Mouse (Mus musculus) limb, embryonic 11.5 days (tissue): ENCODE measurements around the gene Acot8. TPM values are rescaled to one million over a fixed set of nuclear protein-coding genes. Genes with fewer than 3 reads are reported as not detected.

Experiments used
- ATAC-seq: fragments of 200-750 bp; cut with Nextera tagmentation; 2 replicates; pipeline ENCODE4 v1.8.0; 2017; ENCODE audit warnings: low read depth; ENCODE audit not compliant: insufficient number of reproducible peaks, low FRiP score, low TSS enrichment
- DNase-seq: peaks from one replicate; pipeline ENCODE4 v3.0.0-alpha.2; 2015; ENCODE audit warnings: low spot score
- H3K27ac ChIP-seq: fragments of 300-500 bp; sonication (generic); replicated peaks from 2 replicates; pipeline ENCODE4 v1.5.1; 2014; ENCODE audit warnings: low read depth, mild to moderate bottlenecking, low read length
- H3K27me3 ChIP-seq: fragments of 300-500 bp; sonication (generic); 2 replicates; pipeline ENCODE4 v1.6.1; 2014; ENCODE audit warnings: mild to moderate bottlenecking, low read length, mixed read lengths; ENCODE audit not compliant: control insufficient read depth, insufficient read depth
- H3K36me3 ChIP-seq: fragments of 300-500 bp; sonication (generic); 2 replicates; pipeline ENCODE4 v1.6.1; 2014; ENCODE audit warnings: mild to moderate bottlenecking, low read length, moderate library complexity, mixed read lengths; ENCODE audit not compliant: control insufficient read depth, insufficient read depth
- H3K4me1 ChIP-seq: fragments of 300-500 bp; sonication (generic); 2 replicates; pipeline ENCODE4 v1.6.1; 2014; ENCODE audit warnings: low read length, mixed read lengths; ENCODE audit not compliant: control insufficient read depth, insufficient read depth
- H3K4me2 ChIP-seq: fragments of 300-500 bp; sonication (generic); 2 replicates; pipeline ENCODE4 v1.6.1; 2014; ENCODE audit warnings: low read depth, mild to moderate bottlenecking, moderate library complexity; ENCODE audit not compliant: severe bottlenecking
- H3K4me3 ChIP-seq: fragments of 300-500 bp; sonication (generic); 2 replicates; pipeline ENCODE4 v1.5.1; 2014; ENCODE audit warnings: low read depth, low read length
- H3K9ac ChIP-seq: fragments of 300-500 bp; sonication (generic); 2 replicates; pipeline ENCODE4 v1.6.1; 2014; ENCODE audit warnings: mild to moderate bottlenecking, low read length
- H3K9me3 ChIP-seq: fragments of 300-500 bp; sonication (generic); 2 replicates; pipeline ENCODE4 v1.6.1; 2016; ENCODE audit warnings: low read length; ENCODE audit not compliant: control insufficient read depth
- WGBS: fragments of 180-500 bp; shearing (Covaris S2); extraction: QIAGEN DNeasy Blood & Tissue Kit; methylation state at CpG from one replicate; pipeline ENCODE4 v1.1.7; 2014; 5-methylcytosine and 5-hydroxymethylcytosine counted together
- polyA plus RNA-seq: library from polyadenylated mRNA; unstranded; fragments of >200 nt; fragmentation: Nextera tagmentation; extraction: Ambion mirVana; gene quantifications from 2 replicates; pipeline ENCODE4 v1.2.1, GENCODE M21; 2014

Gene Acot8
- polyA plus RNA-seq, 1 experiment from 2014 or later = 12.0 TPM

DNA sequence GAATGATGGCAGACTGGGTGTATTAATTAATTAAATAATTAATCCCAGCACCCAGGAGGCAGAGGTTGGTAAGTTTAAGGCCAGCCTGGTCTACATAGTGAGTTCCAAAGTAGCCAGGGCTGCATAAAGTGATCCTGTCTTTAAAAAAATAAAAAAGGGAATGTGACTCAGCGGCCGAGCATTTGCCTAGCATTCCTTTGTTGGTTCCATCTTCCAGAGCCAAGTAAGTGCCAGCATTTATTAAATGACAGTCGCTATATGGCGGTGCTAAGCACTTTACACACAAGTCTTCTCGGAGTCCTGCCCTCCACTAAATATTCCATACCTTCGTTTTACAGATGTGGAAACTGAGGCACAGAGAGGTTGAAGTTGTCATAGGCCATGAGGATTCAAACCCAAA is 28.6 kb downstream of the Acot8 start:
- ATAC-seq (no peak), DNase-seq (no peak)
- peaks cover 2% of the 10 kb centered on the region for H3K4me1 ChIP-seq
- no peak overlapping the region for H3K4me2 ChIP-seq
- H3K36me3 ChIP-seq = peaks cover 10% of the 10 kb centered on the region; the same call in 1 of the 2 replicates
- no peak overlapping the region for H3K9ac ChIP-seq
- no peaks in the 10 kb centered on the region for H3K9me3 ChIP-seq
- no peak overlapping the region for H3K4me3 ChIP-seq
- no peaks in the 10 kb centered on the region for H3K27me3 ChIP-seq
- H3K27ac ChIP-seq = no peak overlapping the region
- 92% methylated on average over 6 of the region's 6 CpGs for WGBS

DNA sequence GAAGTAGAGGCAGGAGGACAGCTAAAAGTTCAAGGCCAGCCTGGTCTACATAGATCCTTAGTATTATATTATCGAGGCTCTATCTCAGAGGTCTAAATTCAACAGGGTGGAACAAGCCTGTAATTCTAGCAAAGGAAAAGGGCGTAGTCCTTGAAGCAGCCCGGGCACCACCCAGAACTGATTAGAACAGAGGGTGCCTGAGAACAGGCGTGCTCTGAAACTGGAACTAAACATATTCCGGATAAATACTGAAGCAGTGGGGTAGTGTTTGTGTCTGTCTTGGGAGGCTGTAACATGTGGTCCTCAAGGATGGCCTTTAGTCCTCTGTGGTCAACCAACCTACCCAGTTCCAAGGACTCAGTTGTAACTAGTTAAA is 30.7 kb downstream of the Acot8 start:
- DNase-seq (no peak), ATAC-seq (no peak)
- WGBS = 87% methylated on average over 5 of the region's 5 CpGs
- Histone ChIP-seq H3K27ac (no peak overlapping the region), H3K4me3 (no peak overlapping the region), H3K4me1 (peaks cover 6% of the 10 kb centered on the region), H3K36me3 (peaks cover 12% of the 10 kb centered on the region; the same call in 1 of the 2 replicates), H3K9me3 (no peaks in the 10 kb centered on the region), H3K9ac (no peak overlapping the region), H3K27me3 (no peaks in the 10 kb centered on the region), H3K4me2 (no peak overlapping the region)

DNA sequence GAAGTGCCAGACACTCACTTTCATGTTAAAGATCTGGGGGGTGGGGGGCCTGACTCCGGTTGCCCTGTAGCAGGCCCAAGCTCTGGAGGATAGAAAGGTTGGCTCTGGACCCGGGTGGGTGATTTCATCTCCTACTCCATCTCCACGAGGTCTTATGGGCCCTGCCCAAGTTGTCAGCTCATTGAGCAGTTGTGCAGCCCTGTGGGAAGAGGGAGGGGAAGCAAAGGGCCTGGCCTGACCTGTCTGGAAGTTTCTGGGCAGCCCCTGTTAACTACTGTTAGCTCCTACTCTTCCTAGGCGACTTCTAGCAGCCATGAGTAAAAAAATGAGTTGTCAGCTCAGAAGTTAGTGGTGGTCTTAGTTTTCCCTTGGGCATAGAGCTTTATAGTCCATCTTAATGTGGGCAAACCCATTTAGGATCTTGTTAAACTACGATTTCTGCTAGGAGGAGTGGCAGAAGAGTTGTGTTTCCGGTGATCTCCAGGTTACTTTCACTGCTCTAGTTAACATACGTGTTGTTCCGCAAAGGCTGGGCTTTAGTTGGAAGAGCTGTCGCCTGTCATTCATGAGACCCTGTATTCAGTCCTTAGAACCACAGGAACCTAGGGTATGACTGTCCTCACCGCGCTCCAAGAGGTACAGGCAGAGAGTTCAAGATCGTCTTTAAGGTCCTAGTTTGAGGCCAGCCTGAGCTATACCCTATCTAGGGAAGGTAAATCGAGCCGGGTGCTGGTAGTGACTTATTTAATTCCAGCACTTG is 31.3 kb downstream of the Acot8 start:
- Histone ChIP-seq H3K4me3 (no peak overlapping the region), H3K4me2 (no peak overlapping the region), H3K27ac (no peak overlapping the region), H3K9ac (no peak overlapping the region), H3K36me3 (peaks cover 12% of the 10 kb centered on the region; the same call in 1 of the 2 replicates), H3K4me1 (peaks cover 6% of the 10 kb centered on the region), H3K27me3 (no peaks in the 10 kb centered on the region), H3K9me3 (no peaks in the 10 kb centered on the region)
- no peak for DNase-seq
- no peak for ATAC-seq
- WGBS = 78% methylated on average over 14 of the region's 14 CpGs

DNA sequence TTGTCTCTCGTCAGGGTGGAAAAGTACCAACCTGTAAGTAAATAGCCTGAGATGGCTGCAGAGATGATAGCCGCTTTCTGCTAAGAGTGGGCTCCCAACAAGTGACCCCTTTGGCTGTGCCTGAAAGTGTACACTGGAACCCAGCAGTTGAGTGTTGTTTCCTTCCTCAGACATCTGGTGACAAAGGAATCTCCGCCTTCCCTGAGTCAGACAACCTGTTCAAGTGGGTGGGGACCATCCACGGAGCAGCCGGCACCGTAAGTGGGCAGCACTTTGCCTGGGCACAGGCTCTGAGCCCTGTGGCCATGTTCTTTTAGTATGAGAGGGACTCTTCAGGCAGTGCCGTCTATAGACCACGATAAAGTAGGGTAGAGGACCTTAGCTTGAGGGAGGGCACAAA is 33.6 kb downstream of the Acot8 start:
- Histone ChIP-seq H3K4me2 (peak overlapping the region; percentile 64), H3K27me3 (no peaks in the 10 kb centered on the region), H3K4me3 (peak overlapping the region; percentile 89), H3K4me1 (peaks cover 6% of the 10 kb centered on the region), H3K9ac (peak overlapping the region; percentile 86; the same call in 1 of the 2 replicates), H3K36me3 (peaks cover 12% of the 10 kb centered on the region; the same call in 1 of the 2 replicates), H3K9me3 (no peaks in the 10 kb centered on the region), H3K27ac (no peak overlapping the region)
- DNase-seq = no peak
- ATAC-seq = no peak
- 88% methylated on average over 8 of the region's 8 CpGs for WGBS

DNA sequence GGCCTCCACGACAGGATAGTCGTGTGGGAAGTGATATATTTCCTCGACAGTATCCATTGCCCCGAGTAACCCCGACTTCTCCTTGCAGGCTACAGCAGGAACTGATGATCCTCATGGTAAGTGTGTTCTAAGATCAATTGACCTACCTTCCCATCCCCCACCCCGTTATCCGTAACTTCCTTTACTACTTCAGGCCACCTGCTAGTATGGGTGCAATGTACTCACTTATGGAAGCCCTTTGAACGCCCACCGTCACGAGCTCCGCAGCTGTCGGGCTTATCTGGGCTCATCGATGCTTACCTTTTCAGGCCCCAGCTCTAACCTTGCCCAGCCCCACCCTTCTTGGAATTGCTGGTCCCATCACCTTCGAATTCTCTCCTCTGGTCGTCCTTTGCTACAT is 34.4 kb downstream of the Acot8 start:
- Histone ChIP-seq H3K9me3 (no peaks in the 10 kb centered on the region), H3K27ac (peak overlapping the region; percentile 37), H3K36me3 (peaks cover 16% of the 10 kb centered on the region; the same call in 1 of the 2 replicates), H3K4me3 (peak overlapping the region; percentile 89), H3K4me2 (peak overlapping the region; percentile 64), H3K27me3 (no peaks in the 10 kb centered on the region), H3K9ac (peak overlapping the region; percentile 86), H3K4me1 (peaks cover 6% of the 10 kb centered on the region)
- DNase-seq = peak; percentile 32
- no peak for ATAC-seq
- 2% methylated on average over 15 of the region's 15 CpGs for WGBS

DNA sequence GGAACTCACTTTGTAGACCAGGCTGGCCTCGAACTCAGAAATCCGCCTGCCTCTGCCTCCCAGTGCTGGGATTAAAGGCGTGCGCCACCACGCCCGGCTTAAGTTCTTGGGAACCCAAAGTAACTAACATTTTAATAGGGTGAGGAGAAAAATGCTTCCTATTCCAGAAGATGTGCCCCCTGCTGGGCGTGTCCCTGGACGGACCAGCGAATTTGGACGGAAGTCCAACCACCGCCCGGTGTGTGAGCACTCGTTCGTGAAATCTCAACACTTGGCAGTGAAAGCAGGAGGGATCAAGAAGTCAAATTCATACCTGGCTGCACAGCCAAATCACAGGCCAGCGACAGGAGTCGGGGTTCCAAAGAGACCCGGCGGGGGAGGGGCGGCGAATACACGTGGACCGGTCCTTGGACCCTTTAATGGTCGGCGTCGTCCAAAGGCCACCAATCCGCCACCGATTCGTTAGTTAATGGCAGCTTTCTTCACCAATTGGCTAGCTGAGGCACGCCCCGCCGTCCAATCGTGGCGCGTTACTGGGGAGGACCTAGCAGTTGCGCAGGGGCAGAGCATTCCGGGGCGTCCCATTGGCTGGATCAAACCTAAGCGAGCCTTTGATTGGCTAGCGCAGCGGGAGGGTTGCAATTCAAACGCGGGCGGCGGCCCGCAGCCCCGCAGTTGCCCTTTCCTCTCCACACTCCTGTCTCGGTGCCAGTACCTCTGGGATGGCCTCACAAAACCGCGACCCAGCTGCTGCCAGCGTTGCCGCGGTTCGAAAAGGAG is 35.2 kb downstream of the Acot8 start, which contains the start of gene Ube2c:
TSS of gene Ube2c (plus strand) at position 641 of the 780 bp plus-strand sequence.
- H3K4me1 ChIP-seq = peaks cover 6% of the 10 kb centered on the region
- no peaks in the 10 kb centered on the region for H3K27me3 ChIP-seq
- H3K4me3 ChIP-seq = peak within 1 kb of the TSS; percentile 89
- H3K9ac ChIP-seq = peak within 1 kb of the TSS; percentile 86
- H3K36me3 ChIP-seq = peaks cover 17% of the 10 kb centered on the region; the same call in 1 of the 2 replicates
- ATAC-seq (peak; percentile 98), DNase-seq (peak; percentile 99)
- no peaks in the 10 kb centered on the region for H3K9me3 ChIP-seq
- peak within 1 kb of the TSS; percentile 64 for H3K4me2 ChIP-seq
- peak within 1 kb of the TSS; percentile 37 for H3K27ac ChIP-seq
- 2% methylated on average over 53 of the region's 53 CpGs for WGBS

DNA sequence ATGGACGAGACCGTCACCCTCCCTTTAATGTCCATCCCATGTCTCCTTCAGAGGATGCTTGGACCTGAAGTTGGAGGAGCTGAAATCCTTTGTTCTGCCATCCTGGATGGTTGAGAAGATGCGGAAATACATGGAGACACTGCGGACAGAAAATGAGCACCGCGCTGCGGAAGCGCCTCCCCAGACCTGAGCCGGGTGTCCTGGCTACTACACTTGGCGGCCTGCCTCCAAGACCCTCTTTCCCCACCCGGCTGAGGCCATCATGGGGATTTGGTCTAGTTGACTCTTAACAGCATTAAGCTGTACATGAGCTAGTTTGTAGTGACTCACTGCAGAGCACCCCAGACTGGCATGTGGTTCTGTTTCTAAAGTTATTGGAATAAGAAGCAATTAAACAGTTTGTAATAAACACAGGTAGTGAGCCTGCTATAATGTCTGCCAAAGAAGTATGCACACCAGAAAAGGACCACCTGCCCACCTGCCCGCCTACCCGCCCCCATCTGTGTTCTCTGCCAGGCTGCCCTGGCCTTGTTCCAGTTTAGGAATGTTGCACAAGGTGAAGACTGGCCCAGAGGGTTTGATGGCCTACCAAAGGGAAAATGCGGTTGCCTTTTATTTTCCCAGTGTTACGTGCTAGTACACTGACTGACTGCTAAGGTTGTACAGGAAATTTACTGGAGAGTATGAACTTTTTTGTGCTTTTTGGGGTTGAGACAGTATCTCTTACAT is 36.7 kb downstream of the Acot8 start:
- ATAC-seq (no peak), DNase-seq (no peak)
- H3K27me3 ChIP-seq = no peaks in the 10 kb centered on the region
- H3K4me3 ChIP-seq = no peak overlapping the region
- H3K36me3 ChIP-seq = peaks cover 20% of the 10 kb centered on the region; the same call in 1 of the 2 replicates
- WGBS = 95% methylated on average over 15 of the region's 15 CpGs
- no peak overlapping the region for H3K9ac ChIP-seq
- H3K4me2 ChIP-seq = no peak overlapping the region
- H3K4me1 ChIP-seq = peaks cover 6% of the 10 kb centered on the region
- no peak overlapping the region for H3K27ac ChIP-seq
- H3K9me3 ChIP-seq = no peaks in the 10 kb centered on the region

DNA sequence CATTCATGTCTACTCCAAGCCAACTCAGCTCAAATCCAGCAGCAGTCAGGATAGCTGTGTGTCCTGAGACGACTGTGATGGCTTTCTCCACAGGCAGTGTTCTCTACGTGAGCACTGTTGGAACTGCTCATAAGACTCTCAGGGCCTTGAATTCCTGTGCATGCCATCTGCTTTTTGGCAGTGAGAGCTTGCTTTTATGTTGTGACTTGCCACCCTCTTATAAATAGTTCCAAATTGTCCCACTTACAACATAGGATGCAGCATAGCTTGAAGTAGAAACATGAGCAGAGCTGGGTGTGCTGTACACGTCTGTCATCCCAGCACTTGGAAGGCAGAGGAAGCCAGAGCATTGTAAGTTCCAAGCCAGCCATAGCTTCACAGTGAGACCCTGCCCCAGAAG is 38.8 kb downstream of the Acot8 start:
- H3K36me3 ChIP-seq = peaks cover 17% of the 10 kb centered on the region; the same call in 1 of the 2 replicates
- no peak for DNase-seq
- no peak for ATAC-seq
- 81% methylated on average over 3 of the region's 3 CpGs for WGBS
- H3K4me3 ChIP-seq = no peak overlapping the region
- H3K4me1 ChIP-seq = peaks cover 2% of the 10 kb centered on the region
- H3K9ac ChIP-seq = no peak overlapping the region
- H3K9me3 ChIP-seq = no peaks in the 10 kb centered on the region
- H3K27ac ChIP-seq = no peak overlapping the region
- no peak overlapping the region for H3K4me2 ChIP-seq
- H3K27me3 ChIP-seq = no peaks in the 10 kb centered on the region
